Mouse (Mus musculus): ENCODE measurements around the gene Gdf15. TPM values are rescaled to one million over a fixed set of nuclear protein-coding genes. Genes with fewer than 3 reads are reported as not detected.

Gene Gdf15
- total RNA-seq (2023): not detected

GRCm38 (mm10) chr8:70632346-70632892 is at the start of gene Gdf15:
Gene Gdf15, minus strand, starts transcription at chr8:70632456.

GRCm38 (mm10) chr8:70673079-70673856 is 41.0 kb upstream of the Gdf15 start, which contains the start of gene Lsm4:
Gene Lsm4, plus strand, starts transcription at chr8:70673248.

GRCm38 (mm10) chr8:70660273-70660725 is 28.0 kb upstream of the Gdf15 start, which contains the start of gene Pgpep1:
Gene Pgpep1, minus strand, starts transcription at chr8:70660388.

GRCm38 (mm10) chr8:70615894-70616293 is 16.4 kb downstream of the Gdf15 start, which contains the start of gene Lrrc25:
Gene Lrrc25, plus strand, starts transcription at chr8:70616155.

GRCm38 (mm10) chr8:70608749-70609367 is 23.4 kb downstream of the Gdf15 start, which contains the start of gene Ssbp4:
Gene Ssbp4, minus strand, starts transcription at chr8:70608872.

GRCm38 (mm10) chr8:70593961-70594609 is 38.2 kb downstream of the Gdf15 start, which contains the start of gene Isyna1:
Gene Isyna1, plus strand, starts transcription at chr8:70594373.

Other genes with a start within 250 kb of the Gdf15 start
- 10 to 100 TPM; 22.0 to 24.7 TPM for gene Crtc1, start 192.9 kb downstream of the Gdf15 start, total RNA-seq (2023)
- 10 to 100 TPM in 1 of 2 experiments, 1 to 10 TPM in 1; 9.8 to 10.7 TPM for gene Klhl26, start 155.5 kb downstream of the Gdf15 start, total RNA-seq (2023)
- gene Tmem59l, start 145.1 kb downstream of the Gdf15 start, total RNA-seq (2023): not detected
- not detected for gene Crlf1, start 139.3 kb downstream of the Gdf15 start, total RNA-seq (2023)
- gene Rex1bd, start 125.7 kb downstream of the Gdf15 start, total RNA-seq (2023): 10 to 100 TPM; 64.4 to 64.7 TPM
- 1,000 to 10,000 TPM; 3,558 to 3,776 TPM for gene Uba52, start 121.7 kb downstream of the Gdf15 start, total RNA-seq (2023)
- 100 to 1,000 TPM; 257 to 281 TPM for gene Fkbp8, start 104.7 kb downstream of the Gdf15 start, total RNA-seq (2023)
- 10 to 100 TPM; 57.3 to 61.1 TPM for gene Kxd1, start 104.5 kb downstream of the Gdf15 start, total RNA-seq (2023)
- gene Ell, start 93.0 kb downstream of the Gdf15 start, total RNA-seq (2023): 10 to 100 TPM; 27.8 to 29.0 TPM
- gene Isyna1, start 38.1 kb downstream of the Gdf15 start, total RNA-seq (2023): 10 to 100 TPM; 76.4 to 85.3 TPM
- 100 to 1,000 TPM in 1 of 2 experiments, 10 to 100 TPM in 1; 93.5 to 116 TPM for gene Ssbp4, start 23.6 kb downstream of the Gdf15 start, total RNA-seq (2023)
- 1 to 10 TPM in 1 of 2 experiments, under 1 TPM in 1; 0.98 to 1.3 TPM for gene Lrrc25, start 16.3 kb downstream of the Gdf15 start, total RNA-seq (2023)
- 1 to 10 TPM; 2.6 to 3.7 TPM for gene Pgpep1, start 27.9 kb upstream of the Gdf15 start, total RNA-seq (2023)
- 100 to 1,000 TPM; 133 to 142 TPM for gene Lsm4, start 40.8 kb upstream of the Gdf15 start, total RNA-seq (2023)
- gene Jund, start 66.5 kb upstream of the Gdf15 start, total RNA-seq (2023): 100 to 1,000 TPM; 758 to 827 TPM
- 1 to 10 TPM; 3.7 to 7.6 TPM for gene Iqcn, start 71.0 kb upstream of the Gdf15 start, total RNA-seq (2023)
- gene Gm3336, start 86.1 kb upstream of the Gdf15 start, total RNA-seq (2023): not detected
- under 1 TPM; 0.32 to 0.47 TPM for gene Pde4c, start 91.3 kb upstream of the Gdf15 start, total RNA-seq (2023)
- 1 to 10 TPM; 6.0 to 6.4 TPM for gene Rab3a, start 122.2 kb upstream of the Gdf15 start, total RNA-seq (2023)
- 10 to 100 TPM; 20.7 to 25.0 TPM for gene Mpv17l2, start 128.5 kb upstream of the Gdf15 start, total RNA-seq (2023)
- gene Pik3r2, start 144.3 kb upstream of the Gdf15 start, total RNA-seq (2023): 10 to 100 TPM; 14.2 to 17.2 TPM
- 100 to 1,000 TPM; 188 to 190 TPM for gene Mast3, start 172.6 kb upstream of the Gdf15 start, total RNA-seq (2023)
- gene Il12rb1, start 176.0 kb upstream of the Gdf15 start, total RNA-seq (2023): 10 to 100 TPM in 1 of 2 experiments, 1 to 10 TPM in 1; 8.1 to 19.1 TPM
- 10 to 100 TPM; 36.5 to 42.1 TPM for gene Arrdc2, start 207.3 kb upstream of the Gdf15 start, total RNA-seq (2023)
- not detected for gene Kcnn1, start 230.8 kb upstream of the Gdf15 start, total RNA-seq (2023)
- gene Ccdc124, start 241.5 kb upstream of the Gdf15 start, total RNA-seq (2023): 10 to 100 TPM; 36.5 to 43.1 TPM